In the genomic region with DNA sequence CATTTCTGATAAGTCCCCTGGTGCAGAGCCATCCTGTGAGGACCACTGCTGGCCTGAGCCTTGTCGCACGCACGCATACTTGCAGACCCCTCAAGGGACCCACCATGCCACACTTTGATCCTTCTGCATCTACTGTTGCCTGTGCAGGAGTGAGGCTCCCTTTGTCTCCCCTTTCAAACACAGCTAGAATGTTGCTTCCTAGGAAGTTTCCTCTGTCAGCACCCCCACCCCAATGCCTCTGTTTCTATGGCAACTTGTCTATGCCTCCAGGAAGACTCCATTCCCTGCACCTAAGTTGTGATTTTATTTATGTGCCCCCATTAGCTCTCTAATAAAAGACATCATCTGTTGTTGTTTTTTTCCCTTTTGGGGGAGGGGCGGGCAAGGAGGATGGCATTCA, we compare ENCODE assay signal across 15 mouse cellular contexts.
DNase-seq lines count a peak whose midpoint lies in the region; ATAC-seq lines count a peak whose summit lies in the region.
"Had no signal": no experiment of that assay in that cellular context is flagged by ENCODE, and none has a peak within 500 bp of the region (broad histone marks: within the 10 kb centered on the region; RNA-seq: fewer than 3 reads in every experiment).

No protein-coding gene starts in this region.

- no peaks in the 10 kb centered on the region for H3K9me3 ChIP-seq in forebrain, embryonic 10.5 days
- no peaks in the 10 kb centered on the region for H3K9me3 ChIP-seq in forebrain, embryonic 11.5 days (ENCODE audit: control insufficient read depth, low read length)
- H3K9me3 ChIP-seq in forebrain, embryonic 13.5 days (replicated peaks) = no peaks in the 10 kb centered on the region
- no peaks in the 10 kb centered on the region for H3K9me3 ChIP-seq in limb, embryonic 11.5 days (ENCODE audit: control insufficient read depth, low read length)
- no peaks in the 10 kb centered on the region for H3K9me3 ChIP-seq in neural tube, embryonic 11.5 days (ENCODE audit: control insufficient read depth, low read length)
- H3K9me3 ChIP-seq in liver, embryonic 11.5 days (ENCODE audit: control insufficient read depth, low read length) = no peaks in the 10 kb centered on the region
- H3K9me3 ChIP-seq: G1E had no signal

- peaks cover 94% of the 10 kb centered on the region for H3K4me1 ChIP-seq in forebrain, embryonic 10.5 days
- H3K4me1 ChIP-seq in forebrain, embryonic 11.5 days (replicated peaks; ENCODE audit: control insufficient read depth, insufficient read depth, low read length) = peaks cover 32% of the 10 kb centered on the region
- peaks cover 98% of the 10 kb centered on the region for H3K4me1 ChIP-seq in forebrain, embryonic 13.5 days
- H3K4me1 ChIP-seq in limb, embryonic 11.5 days (ENCODE audit: control insufficient read depth, insufficient read depth, low read length) = peaks cover 33% of the 10 kb centered on the region
- H3K4me1 ChIP-seq in neural tube, embryonic 11.5 days (ENCODE audit: control insufficient read depth, insufficient read depth, low read length) = peaks cover 82% of the 10 kb centered on the region
- H3K4me1 ChIP-seq in liver, embryonic 11.5 days (replicated peaks; ENCODE audit: control insufficient read depth, insufficient read depth, low read length) = no peaks in the 10 kb centered on the region

- WGBS in forebrain, embryonic 10.5 days = 61% methylated on average over 4 of the region's 4 CpGs
- 58% methylated on average over 4 of the region's 4 CpGs for WGBS in forebrain, embryonic 11.5 days
- WGBS in forebrain, embryonic 13.5 days = 46% methylated on average over 4 of the region's 4 CpGs
- WGBS in limb, embryonic 11.5 days = 77% methylated on average over 4 of the region's 4 CpGs
- WGBS in neural tube, embryonic 11.5 days = 34% methylated on average over 4 of the region's 4 CpGs
- 83% methylated on average over 4 of the region's 4 CpGs for WGBS in liver, embryonic 11.5 days

- H3K36me3 ChIP-seq in forebrain, embryonic 10.5 days (replicated peaks) = no peaks in the 10 kb centered on the region
- H3K36me3 ChIP-seq in forebrain, embryonic 11.5 days (ENCODE audit: control insufficient read depth, insufficient read depth, low read length) = no peaks in the 10 kb centered on the region
- no peaks in the 10 kb centered on the region for H3K36me3 ChIP-seq in forebrain, embryonic 13.5 days (ENCODE audit: poor library complexity, severe bottlenecking)
- H3K36me3 ChIP-seq in limb, embryonic 11.5 days (ENCODE audit: control insufficient read depth, insufficient read depth, low read length) = no peaks in the 10 kb centered on the region
- no peaks in the 10 kb centered on the region for H3K36me3 ChIP-seq in neural tube, embryonic 11.5 days (ENCODE audit: control insufficient read depth, insufficient read depth, low read length)
- no peaks in the 10 kb centered on the region for H3K36me3 ChIP-seq in liver, embryonic 11.5 days (ENCODE audit: control insufficient read depth, insufficient read depth, low read length)
- H3K36me3 ChIP-seq: G1E had no signal

- peaks cover 3% of the 10 kb centered on the region; the same call in 1 of the 2 replicates for H3K27me3 ChIP-seq in forebrain, embryonic 10.5 days (ENCODE audit: poor library complexity, severe bottlenecking)
- no peaks in the 10 kb centered on the region for H3K27me3 ChIP-seq in forebrain, embryonic 11.5 days (ENCODE audit: control insufficient read depth, insufficient read depth, low read length)
- H3K27me3 ChIP-seq in forebrain, embryonic 13.5 days = no peaks in the 10 kb centered on the region
- H3K27me3 ChIP-seq in limb, embryonic 11.5 days (ENCODE audit: control insufficient read depth, insufficient read depth, low read length) = no peaks in the 10 kb centered on the region
- no peaks in the 10 kb centered on the region for H3K27me3 ChIP-seq in neural tube, embryonic 11.5 days (ENCODE audit: control insufficient read depth, insufficient read depth, low read length)
- H3K27me3 ChIP-seq in liver, embryonic 11.5 days (replicated peaks; ENCODE audit: control insufficient read depth, insufficient read depth, low read length) = no peaks in the 10 kb centered on the region

- no peak overlapping the region for H3K4me3 ChIP-seq in forebrain, embryonic 10.5 days
- no peak overlapping the region for H3K4me3 ChIP-seq in forebrain, embryonic 11.5 days (ENCODE audit: low read depth, low read length)
- H3K4me3 ChIP-seq in forebrain, embryonic 13.5 days = no peak overlapping the region
- H3K4me3 ChIP-seq in limb, embryonic 11.5 days (ENCODE audit: low read depth, low read length) = no peak overlapping the region
- H3K4me3 ChIP-seq in neural tube, embryonic 11.5 days (ENCODE audit: low read depth, low read length) = no peak overlapping the region
- no peak overlapping the region for H3K4me3 ChIP-seq in liver, embryonic 11.5 days (ENCODE audit: low read depth, low read length)
- H3K4me3 ChIP-seq: myocyte had no signal

- H3K4me2 ChIP-seq in forebrain, embryonic 11.5 days (ENCODE audit: low read depth, low read length, severe bottlenecking) = no peak overlapping the region
- peak overlapping the region; percentile 7; the same call in 1 of the 2 replicates for H3K4me2 ChIP-seq in forebrain, embryonic 13.5 days
- no peak overlapping the region for H3K4me2 ChIP-seq in limb, embryonic 11.5 days (ENCODE audit: low read depth, severe bottlenecking)
- no peak overlapping the region for H3K4me2 ChIP-seq in neural tube, embryonic 11.5 days (ENCODE audit: low read depth)
- no peak overlapping the region for H3K4me2 ChIP-seq in liver, embryonic 11.5 days
- H3K4me2 ChIP-seq: lung, embryonic 14.5 days had no signal

- H3K9ac ChIP-seq in forebrain, embryonic 11.5 days (ENCODE audit: low read length) = no peak overlapping the region; the same call in 1 of the 2 replicates
- peak overlapping the region; percentile 34 for H3K9ac ChIP-seq in forebrain, embryonic 13.5 days
- no peak overlapping the region for H3K9ac ChIP-seq in limb, embryonic 11.5 days (ENCODE audit: low read length)
- H3K9ac ChIP-seq in neural tube, embryonic 11.5 days (ENCODE audit: low read length) = peak overlapping the region; percentile 12; the same call in 1 of the 2 replicates
- H3K9ac ChIP-seq in liver, embryonic 11.5 days (ENCODE audit: low read depth, low read length) = no peak overlapping the region
- H3K9ac ChIP-seq: lung, embryonic 14.5 days had no signal

- H3K27ac ChIP-seq in forebrain, embryonic 10.5 days = peak overlapping the region; percentile 82
- no peak overlapping the region for H3K27ac ChIP-seq in forebrain, embryonic 11.5 days (ENCODE audit: low read depth, low read length)
- H3K27ac ChIP-seq in forebrain, embryonic 13.5 days = peak overlapping the region; percentile 69
- peak overlapping the region; percentile 52; the same call in 1 of the 2 replicates for H3K27ac ChIP-seq in limb, embryonic 11.5 days (replicated peaks; ENCODE audit: low read depth, low read length)
- peak overlapping the region; percentile 77 for H3K27ac ChIP-seq in neural tube, embryonic 11.5 days (ENCODE audit: low read depth, low read length)
- H3K27ac ChIP-seq in liver, embryonic 11.5 days (ENCODE audit: low read depth, low read length) = no peak overlapping the region
- H3K27ac ChIP-seq: kidney, postnatal 0 days had no signal

- DNase-seq in forebrain, embryonic 10.5 days (ENCODE audit: extremely low spot score, low spot score) = no peak
- DNase-seq in forebrain, embryonic 11.5 days (ENCODE audit: low spot score) = no peak
- no peak for DNase-seq in limb, embryonic 11.5 days (ENCODE audit: low spot score)
- peak; percentile 39 for DNase-seq in neural tube, embryonic 11.5 days (ENCODE audit: low spot score)
- no peak for DNase-seq in liver, embryonic 11.5 days (ENCODE audit: low spot score)
- DNase-seq in adrenal gland, adult 8-10 months = no peak
- no peak for DNase-seq in urinary bladder, postnatal 14 days (ENCODE audit: low spot score)
- DNase-seq: adrenal gland, adult 2 months; cerebellum, adult 11-12 months; gastrocnemius, postnatal 14 days; lung, embryonic 14.5 days had no signal

- ATAC-seq in forebrain, embryonic 11.5 days (replicated peaks; ENCODE audit: low FRiP score) = no peak
- ATAC-seq in forebrain, embryonic 13.5 days = peak; percentile 11; the same call in 1 of the 2 replicates
- 0 out of 2 replicates have a peak, but pooled peaks have one; percentile 33 for ATAC-seq in limb, embryonic 11.5 days (ENCODE audit: insufficient number of reproducible peaks, low FRiP score, low TSS enrichment, low read depth)
- peak; percentile 8; the same call in 1 of the 2 replicates for ATAC-seq in neural tube, embryonic 11.5 days (ENCODE audit: insufficient read depth, low FRiP score, low TSS enrichment)
- no peak for ATAC-seq in liver, embryonic 11.5 days (replicated peaks; ENCODE audit: low FRiP score)

Comparison
In these comparisons a context has a peak if more than half of its experiments do, and no peak if none do; other contexts are left out.
1. H3K27ac ChIP-seq: peak in forebrain, embryonic 10.5 days (single experiment), forebrain, embryonic 13.5 days (single experiment), limb, embryonic 11.5 days (single experiment) and neural tube, embryonic 11.5 days (single experiment); none in forebrain, embryonic 11.5 days (single experiment) and liver, embryonic 11.5 days (single experiment).
2. ATAC-seq: peak in forebrain, embryonic 13.5 days (single experiment), limb, embryonic 11.5 days (single experiment) and neural tube, embryonic 11.5 days (single experiment); none in forebrain, embryonic 11.5 days (single experiment) and liver, embryonic 11.5 days (single experiment).
3. H3K9ac ChIP-seq: peak in forebrain, embryonic 13.5 days (single experiment) and neural tube, embryonic 11.5 days (single experiment); none in forebrain, embryonic 11.5 days (single experiment), limb, embryonic 11.5 days (single experiment) and liver, embryonic 11.5 days (single experiment).